Mouse (Mus musculus) testis, adult 2 months (tissue): ENCODE measurements around the gene Tmem208.

Experiments used
- CTCF ChIP-seq: fragments of 200-500 bp; IDR thresholded peaks from 2 replicates; pipeline ENCODE4 v1.5.1; 2012; ENCODE audit warnings: low read depth, mild to moderate bottlenecking, inconsistent platforms, low read length, moderate library complexity; ENCODE audit not compliant: control insufficient read depth, insufficient read depth, insufficient replicate concordance
- POLR2A ChIP-seq: fragments of 200-500 bp; IDR thresholded peaks from 2 replicates; pipeline ENCODE4 v1.6.1; 2012; ENCODE audit warnings: low read depth, mild to moderate bottlenecking, inconsistent platforms, low read length, moderate library complexity; ENCODE audit not compliant: control insufficient read depth

DNA sequence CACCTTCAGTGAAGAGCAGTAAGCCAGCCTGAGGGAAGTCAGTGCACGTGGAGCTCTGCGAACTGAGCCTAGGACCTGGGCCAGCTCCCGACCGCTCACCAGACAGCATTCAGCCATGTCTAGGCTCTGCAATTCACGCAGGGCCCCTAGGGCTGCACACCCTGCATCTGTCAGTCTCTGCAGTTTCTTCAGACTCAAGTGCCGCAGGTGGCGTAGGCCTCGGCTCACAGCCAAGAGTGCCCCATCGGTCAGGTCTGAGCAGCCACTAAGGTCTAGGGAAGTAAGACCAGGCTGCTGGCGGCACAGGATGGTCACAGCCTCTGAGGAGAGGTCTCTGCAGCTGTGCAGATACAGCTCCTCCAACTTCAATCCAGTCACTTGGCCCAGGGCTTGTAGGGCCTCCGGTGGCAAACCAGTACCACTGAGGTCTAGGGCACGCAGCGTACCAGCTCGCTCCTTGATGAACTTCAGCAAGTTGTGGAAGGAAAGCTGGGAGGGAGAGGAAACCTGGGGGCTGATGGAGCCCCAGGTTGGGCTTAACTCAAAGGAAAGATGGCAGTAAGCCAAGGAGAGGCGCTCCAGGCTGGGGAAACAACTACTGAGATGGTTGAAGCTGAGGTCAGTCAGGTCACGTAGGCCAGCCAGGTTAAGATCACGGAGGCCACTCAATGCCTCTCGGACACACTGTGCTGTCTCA is 10.9 kb upstream of the Tmem208 start:
- TF ChIP-seq CTCF (no peak), POLR2A (no peak)
